Mouse (Mus musculus) hindbrain, embryonic 14.5 days (tissue): ENCODE results near the gene Swsap1. TPM values are rescaled to one million over a fixed set of nuclear protein-coding genes. Genes with fewer than 3 reads are reported as not detected.
A peak's percentile ranks its signal among the peaks of the same experiment; 100 is the strongest.

Experiments
- ATAC-seq: fragments of 200-750 bp; cut with Nextera tagmentation; 2 replicates; pipeline ENCODE4 v1.8.0; 2017; ENCODE audit warnings: moderate number of reproducible peaks, mild to moderate bottlenecking, moderate TSS enrichment, moderate library complexity; ENCODE audit not compliant: low FRiP score
- DNase-seq: peaks from one replicate; pipeline ENCODE4 v3.0.0-alpha.2; 2015; ENCODE audit warnings: low spot score
- H3K27ac ChIP-seq: fragments of 300-500 bp; sonication (generic); 2 replicates; pipeline ENCODE4 v1.5.1; 2014; ENCODE audit warnings: mild to moderate bottlenecking, moderate library complexity
- H3K27me3 ChIP-seq: fragments of 300-500 bp; sonication (generic); 2 replicates; pipeline ENCODE4 v1.6.1; 2014; ENCODE audit warnings: mild to moderate bottlenecking, low read length, mixed read lengths; ENCODE audit not compliant: control insufficient read depth, insufficient read depth
- H3K36me3 ChIP-seq: fragments of 300-500 bp; sonication (generic); replicated peaks from 2 replicates; pipeline ENCODE4 v1.6.1; 2014; ENCODE audit not compliant: control insufficient read depth, insufficient read depth
- H3K4me1 ChIP-seq: fragments of 300-500 bp; sonication (generic); replicated peaks from 2 replicates; pipeline ENCODE4 v1.6.1; 2014; ENCODE audit warnings: antibody characterized with exemption, low read length, mixed read lengths; ENCODE audit not compliant: control insufficient read depth, insufficient read depth
- H3K4me2 ChIP-seq: fragments of 300-500 bp; sonication (generic); replicated peaks from 2 replicates; pipeline ENCODE4 v1.6.1; 2014; ENCODE audit warnings: mild to moderate bottlenecking, moderate library complexity
- H3K4me3 ChIP-seq: fragments of 300-500 bp; sonication (generic); replicated peaks from 2 replicates; pipeline ENCODE4 v1.5.1; 2014; ENCODE audit warnings: mild to moderate bottlenecking, low read length
- H3K9ac ChIP-seq: fragments of 300-500 bp; sonication (generic); 2 replicates; pipeline ENCODE4 v1.6.1; 2014
- H3K9me3 ChIP-seq: fragments of 300-500 bp; sonication (generic); 2 replicates; pipeline ENCODE4 v1.6.1; 2016; ENCODE audit warnings: low read length; ENCODE audit not compliant: control insufficient read depth
- WGBS: fragments of 180-500 bp; shearing (Covaris S2); extraction: QIAGEN DNeasy Blood & Tissue Kit; methylation state at CpG from one replicate; pipeline ENCODE4 v1.1.7; 2014; 5-methylcytosine and 5-hydroxymethylcytosine counted together
- polyA plus RNA-seq: library from polyadenylated mRNA; unstranded; fragments of >200 nt; fragmentation: Nextera tagmentation; extraction: Ambion mirVana; gene quantifications from 2 replicates; pipeline ENCODE4 v1.2.1, GENCODE M21; 2014

The Swsap1 gene
- polyA plus RNA-seq, 1 experiment from 2014 or later, result 18.2 TPM

DNA sequence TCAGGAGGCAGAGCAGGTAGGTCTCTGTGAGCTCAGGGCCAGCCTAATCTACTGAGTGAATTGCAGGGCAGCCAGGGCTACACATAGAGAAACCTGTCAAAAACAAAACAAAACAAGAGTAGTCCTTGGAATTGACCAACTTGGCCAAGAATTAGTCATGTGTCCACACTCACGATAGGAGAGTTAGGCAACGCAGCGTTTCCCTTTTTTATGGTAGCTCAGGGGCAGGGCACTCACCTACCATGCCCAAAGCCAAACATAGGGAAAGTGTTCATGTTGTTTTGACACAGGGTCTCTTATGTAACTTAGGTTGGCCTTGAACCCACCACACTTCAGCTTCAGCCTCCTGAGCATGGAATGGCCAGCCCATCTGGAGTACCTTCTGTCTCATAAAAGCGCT lies 13.7 kb downstream of the Swsap1 start:
- Histone ChIP-seq H3K9me3 (no peaks in the 10 kb centered on the region), H3K27ac (no peak overlapping the region), H3K9ac (no peak overlapping the region), H3K4me3 (no peak overlapping the region), H3K36me3 (no peaks in the 10 kb centered on the region), H3K4me2 (no peak overlapping the region), H3K27me3 (no peaks in the 10 kb centered on the region), H3K4me1 (no peaks in the 10 kb centered on the region)
- WGBS, result 94% methylated on average over 4 of the region's 4 CpGs
- DNase-seq (no peak), ATAC-seq (no peak)

- DNase-seq (no peak), ATAC-seq (no peak)
- no peaks in the 10 kb centered on the region for H3K36me3 ChIP-seq
- H3K9ac ChIP-seq, result no peak overlapping the region
- H3K4me2 ChIP-seq, result no peak overlapping the region
- H3K27me3 ChIP-seq, result no peaks in the 10 kb centered on the region
- H3K9me3 ChIP-seq, result no peaks in the 10 kb centered on the region
- H3K4me1 ChIP-seq, result no peaks in the 10 kb centered on the region
- H3K4me3 ChIP-seq, result no peak overlapping the region
- no peak overlapping the region for H3K27ac ChIP-seq
- 83% methylated on average over 10 of the region's 10 CpGs for WGBS
Observed at GRCm38 (mm10) chr9:21976626-21977175, 21.1 kb downstream of the Swsap1 start.

DNA sequence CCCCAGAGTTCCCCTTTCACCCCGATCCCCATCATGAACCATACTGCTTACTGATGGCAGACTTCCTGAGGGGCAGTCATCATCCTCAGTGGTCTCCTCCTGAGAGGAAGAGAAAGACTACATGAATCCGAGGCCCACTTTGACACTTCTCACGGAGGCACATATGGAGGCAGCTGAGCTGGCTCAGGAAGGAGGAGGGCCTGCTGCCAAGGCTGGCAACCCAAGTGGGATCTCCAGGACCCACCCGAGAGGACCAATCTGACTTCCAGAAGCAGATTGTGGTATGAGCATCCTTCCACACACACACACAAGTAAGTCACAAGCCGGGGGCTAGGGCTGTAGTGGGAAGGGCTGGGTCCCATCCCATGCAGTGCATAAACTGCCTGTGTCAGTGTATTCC lies 21.8 kb downstream of the Swsap1 start:
- Histone ChIP-seq H3K27me3 (no peaks in the 10 kb centered on the region), H3K4me2 (no peak overlapping the region), H3K4me3 (no peak overlapping the region), H3K4me1 (no peaks in the 10 kb centered on the region), H3K36me3 (no peaks in the 10 kb centered on the region), H3K9me3 (no peaks in the 10 kb centered on the region), H3K9ac (no peak overlapping the region), H3K27ac (no peak overlapping the region)
- 87% methylated on average over 5 of the region's 5 CpGs for WGBS
- ATAC-seq (no peak), DNase-seq (no peak)

GRCm38 (mm10) chr9:21977972-21978371 lies 22.4 kb downstream of the Swsap1 start:
- Histone ChIP-seq H3K27me3 (no peaks in the 10 kb centered on the region), H3K27ac (no peak overlapping the region), H3K4me2 (no peak overlapping the region), H3K9me3 (no peaks in the 10 kb centered on the region), H3K4me3 (no peak overlapping the region), H3K36me3 (no peaks in the 10 kb centered on the region), H3K4me1 (no peaks in the 10 kb centered on the region), H3K9ac (no peak overlapping the region)
- DNase-seq, result no peak
- 34% methylated on average over 2 of the region's 2 CpGs for WGBS
- no peak for ATAC-seq

DNA sequence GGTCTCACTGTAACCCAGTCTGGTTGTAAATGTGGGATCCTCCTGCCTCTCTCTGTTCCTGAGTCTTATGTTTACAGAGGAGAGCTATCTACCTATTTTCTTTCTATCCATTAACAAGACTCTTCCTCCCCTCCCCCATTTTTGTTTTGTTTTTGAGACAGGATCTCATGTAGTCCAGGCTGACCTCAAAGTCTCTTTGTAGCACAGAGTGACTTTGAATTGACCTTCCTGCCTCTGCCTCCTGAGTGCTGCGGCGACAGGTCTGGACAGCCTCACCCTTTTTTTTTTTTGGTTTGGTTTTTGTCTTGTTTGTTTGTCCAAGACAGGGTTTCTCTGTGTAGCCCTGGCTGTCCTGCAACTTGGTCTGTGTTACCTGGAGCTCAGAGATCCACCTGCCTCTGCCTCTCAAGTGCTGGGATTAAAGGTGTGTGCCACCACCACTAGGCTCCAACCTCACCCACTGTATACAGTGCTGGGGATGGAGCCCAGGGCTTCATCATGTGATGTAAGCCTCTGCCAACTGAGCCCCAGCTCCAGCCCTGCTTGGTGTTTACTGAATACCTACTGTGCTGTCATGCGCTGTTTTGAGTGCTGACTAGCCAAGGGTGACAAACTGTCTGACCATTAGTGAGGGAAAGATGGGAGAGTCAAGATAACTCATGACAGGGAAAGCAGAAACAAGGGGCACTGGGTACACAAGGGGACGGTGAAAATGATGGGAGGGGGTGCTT lies 23.0 kb downstream of the Swsap1 start:
- no peak for ATAC-seq
- no peak overlapping the region for H3K9ac ChIP-seq
- H3K27ac ChIP-seq, result no peak overlapping the region
- H3K27me3 ChIP-seq, result no peaks in the 10 kb centered on the region
- H3K4me2 ChIP-seq, result no peak overlapping the region
- no peaks in the 10 kb centered on the region for H3K4me1 ChIP-seq
- DNase-seq, result no peak
- no peaks in the 10 kb centered on the region for H3K36me3 ChIP-seq
- no peaks in the 10 kb centered on the region for H3K9me3 ChIP-seq
- 91% methylated on average over 4 of the region's 4 CpGs for WGBS
- H3K4me3 ChIP-seq, result no peak overlapping the region

- Histone ChIP-seq H3K4me2 (no peak overlapping the region), H3K27ac (no peak overlapping the region), H3K36me3 (no peaks in the 10 kb centered on the region), H3K4me1 (peaks cover 10% of the 10 kb centered on the region; the same call in 1 of the 2 replicates), H3K9me3 (no peaks in the 10 kb centered on the region), H3K9ac (no peak overlapping the region), H3K27me3 (peaks cover 28% of the 10 kb centered on the region), H3K4me3 (no peak overlapping the region)
- DNase-seq (no peak), ATAC-seq (no peak)
- 32% methylated on average over 3 of the region's 3 CpGs for WGBS
Observed at GRCm38 (mm10) chr9:21983911-21984310, 28.4 kb downstream of the Swsap1 start.

GRCm38 (mm10) chr9:21987592-21988342 lies 32.2 kb downstream of the Swsap1 start:
- ATAC-seq, result no peak
- peak overlapping the region; percentile 49 for H3K4me2 ChIP-seq
- peak overlapping the region; percentile 22 for H3K4me3 ChIP-seq
- H3K36me3 ChIP-seq, result no peaks in the 10 kb centered on the region
- WGBS, result 8% methylated on average over 36 of the region's 36 CpGs
- H3K9me3 ChIP-seq, result no peaks in the 10 kb centered on the region
- H3K4me1 ChIP-seq, result peaks cover 18% of the 10 kb centered on the region; the same call in 1 of the 2 replicates
- H3K27me3 ChIP-seq, result peaks cover 58% of the 10 kb centered on the region
- H3K9ac ChIP-seq, result no peak overlapping the region
- H3K27ac ChIP-seq, result no peak overlapping the region
- no peak for DNase-seq

DNA sequence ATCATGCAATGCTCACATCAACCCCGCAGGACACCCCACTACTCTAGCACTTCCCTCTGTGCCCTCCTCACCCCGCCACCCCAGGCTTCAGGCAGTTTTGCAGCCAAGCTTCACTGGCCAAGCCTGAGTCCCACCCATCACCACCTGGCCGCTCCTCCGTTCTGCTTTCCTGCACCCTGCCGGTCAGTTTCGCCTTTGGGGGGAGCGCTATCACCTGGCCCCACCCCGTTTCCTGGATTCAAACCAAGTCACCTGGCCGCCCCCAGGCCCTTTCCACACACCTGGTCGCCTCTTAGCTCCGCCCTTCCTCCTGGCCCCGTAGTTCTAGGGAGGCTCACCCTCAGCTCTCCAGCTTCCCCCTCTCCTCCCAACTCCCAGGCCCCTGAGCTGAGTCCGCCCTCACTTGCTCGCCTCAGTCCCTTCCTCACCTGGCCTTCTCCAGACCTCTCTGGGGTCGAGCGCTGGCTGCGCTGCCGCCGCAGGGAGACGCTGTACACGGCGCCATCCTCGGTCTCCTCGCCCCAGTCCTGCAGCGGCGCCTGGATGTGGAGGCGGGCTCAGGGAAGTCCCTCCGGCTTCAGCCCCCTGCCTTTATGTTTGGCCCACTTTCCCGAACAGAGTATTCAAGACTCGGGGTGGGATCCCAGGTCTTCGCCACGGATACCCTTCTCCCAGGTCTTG lies 33.0 kb downstream of the Swsap1 start:
- Histone ChIP-seq H3K36me3 (no peaks in the 10 kb centered on the region), H3K4me1 (peaks cover 18% of the 10 kb centered on the region; the same call in 1 of the 2 replicates), H3K4me2 (peak overlapping the region; percentile 49), H3K27ac (no peak overlapping the region), H3K9me3 (no peaks in the 10 kb centered on the region), H3K4me3 (peak overlapping the region; percentile 22), H3K27me3 (peaks cover 58% of the 10 kb centered on the region), H3K9ac (peak overlapping the region; percentile 12)
- 1% methylated on average over 32 of the region's 32 CpGs for WGBS
- DNase-seq (no peak), ATAC-seq (no peak; the same call in 1 of the 2 replicates)
